Mouse (Mus musculus) midbrain, embryonic 11.5 days (tissue): ENCODE results near the gene Shmt1. TPM values are rescaled to one million over a fixed set of nuclear protein-coding genes. Genes with fewer than 3 reads are reported as not detected.

Source experiments
- ATAC-seq: fragments of 200-750 bp; cut with Nextera tagmentation; 2 replicates; pipeline ENCODE4 v1.8.0; 2017; ENCODE audit warnings: moderate TSS enrichment, moderate library complexity; ENCODE audit not compliant: low FRiP score
- DNase-seq: peaks from one replicate; pipeline ENCODE4 v3.0.0; 2015; ENCODE audit warnings: low spot score; ENCODE audit errors: missing footprints
- H3K27ac ChIP-seq: fragments of 300-500 bp; sonication (generic); 2 replicates; pipeline ENCODE4 v1.5.1; 2014; ENCODE audit warnings: low read depth, low read length
- H3K27me3 ChIP-seq: fragments of 300-500 bp; sonication (generic); 2 replicates; pipeline ENCODE4 v1.6.1; 2014; ENCODE audit warnings: mild to moderate bottlenecking, low read length, moderate library complexity, mixed read lengths; ENCODE audit not compliant: control insufficient read depth, insufficient read depth
- H3K36me3 ChIP-seq: fragments of 300-500 bp; sonication (generic); 2 replicates; pipeline ENCODE4 v1.6.1; 2014; ENCODE audit warnings: mild to moderate bottlenecking, low read length, moderate library complexity, mixed read lengths; ENCODE audit not compliant: control insufficient read depth, insufficient read depth
- H3K4me1 ChIP-seq: fragments of 300-500 bp; sonication (generic); 2 replicates; pipeline ENCODE4 v1.6.1; 2014; ENCODE audit warnings: low read length; ENCODE audit not compliant: control insufficient read depth, insufficient read depth
- H3K4me2 ChIP-seq: fragments of 300-500 bp; sonication (generic); 2 replicates; pipeline ENCODE4 v1.6.1; 2014; ENCODE audit warnings: mild to moderate bottlenecking, moderate library complexity
- H3K4me3 ChIP-seq: fragments of 300-500 bp; sonication (generic); 2 replicates; pipeline ENCODE4 v1.5.1; 2014; ENCODE audit warnings: low read depth, low read length
- H3K9ac ChIP-seq: fragments of 300-500 bp; sonication (generic); 2 replicates; pipeline ENCODE4 v1.6.1; 2014; ENCODE audit warnings: low read length
- H3K9me3 ChIP-seq: fragments of 300-500 bp; sonication (generic); 2 replicates; pipeline ENCODE4 v1.6.1; 2016; ENCODE audit warnings: low read length; ENCODE audit not compliant: control insufficient read depth
- WGBS: fragments of 180-500 bp; shearing (Covaris S2); extraction: QIAGEN DNeasy Blood & Tissue Kit; methylation state at CpG from one replicate; pipeline ENCODE4 v1.1.7; 2014; 5-methylcytosine and 5-hydroxymethylcytosine counted together
- polyA plus RNA-seq: library from polyadenylated mRNA; unstranded; fragments of >200 nt; fragmentation: Nextera tagmentation; extraction: Ambion mirVana; gene quantifications from 2 replicates; pipeline ENCODE4 v1.2.1, GENCODE M21; 2014

Gene Shmt1
- polyA plus RNA-seq, 1 experiment from 2014 or later = 46.2 TPM

DNA sequence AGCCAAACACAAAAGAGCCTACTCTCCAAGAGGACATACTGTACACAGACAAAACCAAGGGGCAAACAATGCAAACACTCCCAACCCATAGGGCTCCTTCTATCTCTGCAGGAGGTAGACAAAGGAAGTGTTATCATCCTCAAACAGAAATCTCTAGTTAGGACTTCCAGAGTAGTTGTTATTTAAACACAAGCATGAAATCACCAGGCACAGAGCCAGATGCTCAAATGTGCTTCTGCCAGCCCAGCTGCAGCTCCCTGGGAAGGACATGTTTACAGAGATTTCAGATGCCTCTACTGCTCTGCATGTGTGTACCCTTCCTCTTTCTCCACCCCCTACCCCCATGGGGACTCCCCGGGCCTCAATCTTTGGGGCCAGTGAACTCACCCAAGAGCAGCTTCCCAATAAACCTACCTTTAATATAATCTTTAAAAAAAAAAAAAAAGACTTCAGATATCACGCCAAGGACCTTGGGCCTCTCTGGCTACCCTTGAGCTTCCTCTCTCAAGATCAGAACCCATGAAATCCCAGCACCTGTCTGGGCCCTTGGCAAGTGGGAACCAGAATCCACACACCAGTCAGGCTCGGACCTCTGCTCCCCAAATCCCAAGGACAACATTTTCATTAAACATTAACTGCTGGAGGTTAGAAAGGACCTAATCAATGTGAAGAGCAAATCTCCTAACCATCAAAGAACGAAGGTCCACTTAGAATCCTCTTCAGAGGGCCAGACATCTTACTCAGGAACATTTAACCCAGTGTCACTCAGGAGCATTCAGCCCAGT, 3.0 kb downstream of the Shmt1 start:
- Histone ChIP-seq H3K36me3 (no peaks in the 10 kb centered on the region), H3K4me2 (no peak overlapping the region), H3K4me1 (peaks cover 8% of the 10 kb centered on the region; the same call in 1 of the 2 replicates), H3K27me3 (no peaks in the 10 kb centered on the region), H3K9me3 (no peaks in the 10 kb centered on the region), H3K4me3 (no peak overlapping the region), H3K27ac (no peak overlapping the region), H3K9ac (no peak overlapping the region)
- DNase-seq (no peak), ATAC-seq (no peak)
- 82% methylated on average over 4 of the region's 4 CpGs for WGBS

- no peak for ATAC-seq
- no peaks in the 10 kb centered on the region for H3K4me1 ChIP-seq
- H3K4me3 ChIP-seq = no peak overlapping the region
- no peak for DNase-seq
- no peaks in the 10 kb centered on the region for H3K27me3 ChIP-seq
- no peak overlapping the region for H3K9ac ChIP-seq
- H3K4me2 ChIP-seq = no peak overlapping the region
- no peak overlapping the region for H3K27ac ChIP-seq
- H3K36me3 ChIP-seq = peaks cover 4% of the 10 kb centered on the region; the same call in 1 of the 2 replicates
- 92% methylated on average over 1 of the region's 1 CpGs for WGBS
- no peaks in the 10 kb centered on the region for H3K9me3 ChIP-seq
Observed at GRCm38 (mm10) chr11:60800892-60801291, 10.6 kb downstream of the Shmt1 start.

GRCm38 (mm10) chr11:60799977-60800376, 11.5 kb downstream of the Shmt1 start:
- Histone ChIP-seq H3K27ac (no peak overlapping the region), H3K9me3 (no peaks in the 10 kb centered on the region), H3K4me2 (no peak overlapping the region), H3K4me1 (no peaks in the 10 kb centered on the region), H3K9ac (no peak overlapping the region), H3K36me3 (peaks cover 4% of the 10 kb centered on the region; the same call in 1 of the 2 replicates), H3K4me3 (no peak overlapping the region), H3K27me3 (no peaks in the 10 kb centered on the region)
- ATAC-seq (no peak), DNase-seq (no peak)
- WGBS = 86% methylated on average over 4 of the region's 4 CpGs

DNA sequence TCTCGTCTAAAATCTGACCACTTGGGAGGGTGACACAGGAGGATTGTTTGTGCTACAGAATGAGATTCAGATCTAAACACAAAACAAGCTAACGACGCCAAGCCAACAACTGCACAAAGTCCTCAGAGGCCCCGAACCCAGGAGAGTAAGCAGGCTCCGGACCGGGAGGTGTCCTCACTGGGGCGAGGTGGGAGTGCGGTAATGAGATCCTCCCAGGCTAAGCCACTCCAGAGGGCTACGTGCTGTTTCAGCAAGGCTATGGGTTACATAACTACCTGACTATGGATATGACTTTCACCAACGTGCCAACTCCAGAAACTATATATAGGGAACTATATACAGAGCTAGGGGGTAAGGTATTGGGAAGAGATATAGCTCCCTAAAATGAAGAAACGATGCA, 15.2 kb downstream of the Shmt1 start:
- ATAC-seq = no peak
- Histone ChIP-seq H3K36me3 (peaks cover 9% of the 10 kb centered on the region; the same call in 1 of the 2 replicates), H3K9ac (no peak overlapping the region), H3K9me3 (no peaks in the 10 kb centered on the region), H3K27ac (no peak overlapping the region), H3K4me3 (no peak overlapping the region), H3K4me2 (no peak overlapping the region), H3K27me3 (no peaks in the 10 kb centered on the region), H3K4me1 (no peaks in the 10 kb centered on the region)
- 88% methylated on average over 11 of the region's 11 CpGs for WGBS
- no peak for DNase-seq

DNA sequence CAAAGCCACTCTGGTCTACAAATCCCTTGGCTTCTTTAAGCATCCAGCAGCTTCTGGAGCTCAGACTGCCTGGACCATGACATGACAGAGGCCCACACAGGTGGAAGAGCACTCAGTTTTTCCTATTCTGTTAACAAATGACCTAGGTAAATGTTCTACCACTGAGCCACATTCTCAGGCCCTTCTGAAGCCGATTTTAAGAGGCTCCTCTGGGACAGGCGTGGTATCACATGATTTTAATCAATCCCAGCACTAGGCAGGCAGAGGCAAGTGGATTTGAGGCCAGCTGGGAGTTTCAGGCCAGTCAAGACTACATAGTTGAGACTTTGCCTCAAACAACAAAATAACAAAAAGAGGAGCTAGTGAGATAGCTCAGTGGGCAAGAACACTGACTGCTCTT, 21.0 kb downstream of the Shmt1 start:
- Histone ChIP-seq H3K4me1 (no peaks in the 10 kb centered on the region), H3K27me3 (no peaks in the 10 kb centered on the region), H3K9ac (no peak overlapping the region), H3K27ac (no peak overlapping the region), H3K9me3 (no peaks in the 10 kb centered on the region), H3K4me2 (no peak overlapping the region), H3K36me3 (peaks cover 13% of the 10 kb centered on the region; the same call in 1 of the 2 replicates), H3K4me3 (no peak overlapping the region)
- 87% methylated on average over 2 of the region's 2 CpGs for WGBS
- ATAC-seq (no peak), DNase-seq (no peak)

GRCm38 (mm10) chr11:60787595-60787994, 23.9 kb downstream of the Shmt1 start:
- H3K9me3 ChIP-seq = no peaks in the 10 kb centered on the region
- ATAC-seq = no peak
- H3K36me3 ChIP-seq = peaks cover 15% of the 10 kb centered on the region; the same call in 1 of the 2 replicates

GRCm38 (mm10) chr11:60784179-60784922, 27.2 kb downstream of the Shmt1 start:
- H3K4me2 ChIP-seq = no peak overlapping the region
- H3K9ac ChIP-seq = no peak overlapping the region
- peaks cover 18% of the 10 kb centered on the region; the same call in 1 of the 2 replicates for H3K36me3 ChIP-seq
- WGBS = 93% methylated on average over 8 of the region's 8 CpGs
- ATAC-seq (no peak), DNase-seq (no peak)
- no peaks in the 10 kb centered on the region for H3K9me3 ChIP-seq
- H3K27ac ChIP-seq = no peak overlapping the region
- peaks cover 29% of the 10 kb centered on the region for H3K4me1 ChIP-seq
- H3K27me3 ChIP-seq = no peaks in the 10 kb centered on the region
- no peak overlapping the region for H3K4me3 ChIP-seq

More at GRCm38 (mm10) chr11:60787595-60787994, 23.9 kb downstream of the Shmt1 start:
- H3K4me2 ChIP-seq = no peak overlapping the region
- no peak overlapping the region for H3K27ac ChIP-seq
- no peaks in the 10 kb centered on the region for H3K27me3 ChIP-seq
- 57% methylated on average over 1 of the region's 1 CpGs for WGBS
- no peak for DNase-seq
- H3K9ac ChIP-seq = no peak overlapping the region
- H3K4me3 ChIP-seq = no peak overlapping the region
- H3K4me1 ChIP-seq = no peaks in the 10 kb centered on the region

DNA sequence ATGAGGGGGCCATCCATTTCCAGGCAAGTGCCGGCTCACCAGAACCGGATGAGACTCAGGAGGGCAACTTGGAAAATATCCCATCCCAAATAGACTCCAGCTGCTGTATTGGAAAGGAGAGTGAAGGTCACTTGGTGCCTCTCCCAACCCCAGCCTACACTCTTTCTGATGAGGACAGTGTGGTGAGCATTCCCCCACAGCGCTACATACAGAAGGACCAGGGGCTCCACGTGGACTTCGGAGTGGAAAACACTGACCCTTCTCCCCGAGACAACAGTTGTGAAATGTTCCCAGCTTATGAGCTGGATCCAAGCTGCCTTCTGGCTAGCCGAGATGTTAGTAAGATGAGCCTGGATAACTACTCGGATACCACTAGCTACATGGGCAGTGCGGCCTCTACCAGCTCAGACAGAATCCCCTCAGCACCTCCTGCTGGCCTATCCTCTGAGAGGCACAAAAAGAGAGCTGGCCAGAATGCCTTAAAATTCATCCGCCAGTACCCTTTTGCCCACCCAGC, 31.8 kb downstream of the Shmt1 start:
- H3K27ac ChIP-seq = no peak overlapping the region
- no peak for ATAC-seq
- 89% methylated on average over 10 of the region's 10 CpGs for WGBS
- no peak overlapping the region; the same call in 1 of the 2 replicates for H3K4me3 ChIP-seq
- no peaks in the 10 kb centered on the region for H3K9me3 ChIP-seq
- H3K9ac ChIP-seq = peak overlapping the region; percentile 40
- H3K4me1 ChIP-seq = peaks cover 59% of the 10 kb centered on the region
- H3K27me3 ChIP-seq = no peaks in the 10 kb centered on the region
- peaks cover 6% of the 10 kb centered on the region; the same call in 1 of the 2 replicates for H3K36me3 ChIP-seq
- H3K4me2 ChIP-seq = peak overlapping the region; percentile 29
- DNase-seq = no peak
